11 mouse cellular contexts compared by ENCODE assay signal in the genomic region with DNA sequence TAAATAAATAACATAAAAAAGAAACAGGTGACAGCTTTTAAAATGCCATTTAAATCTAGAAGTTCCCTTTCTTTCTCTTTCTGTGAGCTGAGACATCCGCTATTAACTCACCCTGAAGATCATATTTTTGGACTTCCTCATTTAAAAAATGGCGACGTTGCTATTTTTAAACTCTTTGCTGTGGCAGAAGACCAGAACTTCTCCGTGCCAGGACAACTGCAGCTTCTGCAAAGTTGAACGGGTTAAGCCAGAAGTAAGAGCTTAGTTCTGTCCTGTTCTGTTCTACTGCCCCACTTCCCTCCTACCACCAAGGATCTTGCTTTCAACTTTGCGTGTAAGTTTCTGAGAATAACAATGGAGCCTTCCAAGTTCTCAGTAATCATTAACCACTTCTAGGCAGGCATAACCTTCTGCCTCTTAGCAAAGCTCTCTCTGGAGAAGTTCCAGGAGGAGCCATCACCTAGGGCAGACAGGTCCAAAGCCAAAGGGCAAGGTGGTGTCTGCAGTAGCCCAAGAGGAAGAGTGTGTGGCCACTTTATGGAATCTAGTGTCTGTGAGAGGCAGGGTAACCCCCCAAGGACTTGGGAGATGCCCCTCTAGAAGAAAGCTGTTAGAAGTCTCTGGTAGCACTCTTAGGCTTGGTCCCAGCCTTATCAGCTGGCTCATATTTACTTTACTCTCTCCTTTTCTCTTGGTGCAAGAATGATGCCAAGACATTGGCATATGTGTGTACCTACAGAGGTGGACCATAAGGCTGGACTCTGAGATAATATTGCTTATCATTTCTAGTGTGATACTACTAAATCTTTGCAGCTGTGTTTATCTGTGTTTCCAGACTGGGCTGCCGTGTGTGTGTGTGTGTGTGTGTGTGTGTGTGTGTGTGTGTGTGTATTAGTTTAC.
A peak's percentile ranks its signal among the peaks of the same experiment; 100 is the strongest.
DNase-seq lines count a peak whose midpoint lies in the region; ATAC-seq lines count a peak whose summit lies in the region.
"Had no signal": no experiment of that assay in that cellular context is flagged by ENCODE, and none has a peak within 500 bp of the region (broad histone marks: within the 10 kb centered on the region; RNA-seq: fewer than 3 reads in every experiment).

No protein-coding gene starts in this region.

- H3K36me3 ChIP-seq in heart, embryonic 12.5 days, result no peaks in the 10 kb centered on the region
- H3K36me3 ChIP-seq in midbrain, embryonic 14.5 days (ENCODE audit: control insufficient read depth, insufficient read depth, low read length), result no peaks in the 10 kb centered on the region
- H3K36me3 ChIP-seq: liver, embryonic 13.5 days had no signal

- H3K4me2 ChIP-seq in heart, embryonic 12.5 days, result no peak overlapping the region
- H3K4me2 ChIP-seq in midbrain, embryonic 14.5 days (ENCODE audit: low read length), result no peak overlapping the region
- H3K4me2 ChIP-seq: liver, embryonic 13.5 days had no signal

- 0 out of 2 replicates have a peak, but pooled peaks cover 3% of the 10 kb centered on the region for H3K4me1 ChIP-seq in heart, embryonic 12.5 days (replicated peaks)
- H3K4me1 ChIP-seq in midbrain, embryonic 14.5 days (ENCODE audit: control insufficient read depth, insufficient read depth, low read length), result no peaks in the 10 kb centered on the region
- H3K4me1 ChIP-seq: liver, embryonic 13.5 days had no signal

- H3K9me3 ChIP-seq in heart, embryonic 12.5 days (replicated peaks), result no peaks in the 10 kb centered on the region; the same call in 1 of the 2 replicates
- no peaks in the 10 kb centered on the region for H3K9me3 ChIP-seq in midbrain, embryonic 14.5 days (ENCODE audit: control insufficient read depth, low read length)
- H3K9me3 ChIP-seq: liver, embryonic 13.5 days had no signal

- H3K9ac ChIP-seq in heart, embryonic 12.5 days, result no peak overlapping the region
- H3K9ac ChIP-seq in midbrain, embryonic 14.5 days (replicated peaks; ENCODE audit: low read length), result no peak overlapping the region
- H3K9ac ChIP-seq: liver, embryonic 13.5 days had no signal

- H3K27me3 ChIP-seq in heart, embryonic 12.5 days (replicated peaks), result no peaks in the 10 kb centered on the region
- H3K27me3 ChIP-seq in midbrain, embryonic 14.5 days (ENCODE audit: control insufficient read depth, insufficient read depth, low read length), result no peaks in the 10 kb centered on the region
- H3K27me3 ChIP-seq: liver, embryonic 13.5 days had no signal

- no peak overlapping the region for H3K4me3 ChIP-seq in heart, embryonic 12.5 days
- H3K4me3 ChIP-seq in midbrain, embryonic 14.5 days (replicated peaks; ENCODE audit: low read depth, low read length), result no peak overlapping the region
- H3K4me3 ChIP-seq: erythroblast, embryonic 14.5 days; liver, embryonic 13.5 days had no signal

- WGBS in heart, embryonic 12.5 days, result 70% methylated on average over 7 of the region's 7 CpGs
- WGBS in midbrain, embryonic 14.5 days, result 86% methylated on average over 7 of the region's 7 CpGs

- peak; percentile 89 for DNase-seq in heart, adult 11 months
- peak; percentile 75 to 86 for DNase-seq in kidney, postnatal 25 days
- DNase-seq in skeletal muscle tissue, adult 2 months (ENCODE audit: low read depth, low spot score), result peak; percentile 36
- no peak for DNase-seq in midbrain, embryonic 14.5 days
- no peak for DNase-seq in urinary bladder, postnatal 14 days (ENCODE audit: low spot score)
- DNase-seq: cerebellum, adult 9-11 months; liver, embryonic 13.5 days had no signal

- no peak overlapping the region for H3K27ac ChIP-seq in heart, embryonic 12.5 days (ENCODE audit: poor library complexity, severe bottlenecking)
- H3K27ac ChIP-seq in midbrain, embryonic 14.5 days (replicated peaks; ENCODE audit: low read depth, low read length), result no peak overlapping the region
- H3K27ac ChIP-seq: liver, embryonic 13.5 days had no signal

- no peak for ATAC-seq in heart, embryonic 12.5 days (ENCODE audit: insufficient number of reproducible peaks, low FRiP score)
- peak; percentile 75 for ATAC-seq in granulocyte monocyte progenitor cell, adult 5-6 weeks (replicated peaks; ENCODE audit: poor library complexity, severe bottlenecking)
- no peak for ATAC-seq in midbrain, embryonic 14.5 days (ENCODE audit: low FRiP score, low TSS enrichment)
- no peak for ATAC-seq in cerebellum, adult (ENCODE audit: insufficient number of reproducible peaks, low FRiP score, low TSS enrichment)

Comparison
In these comparisons a context has a peak if more than half of its experiments do, and no peak if none do; other contexts are left out.
1. DNase-seq: peak in heart, adult 11 months (single experiment), kidney, postnatal 25 days (2 of 2) and skeletal muscle tissue, adult 2 months (single experiment); none in midbrain, embryonic 14.5 days (single experiment) and urinary bladder, postnatal 14 days (single experiment).